ENCODE assay signal across 20 mouse cellular contexts in genomic region chr2:50579620-50580019, GRCm38 (mm10).
DNase-seq lines count a peak whose midpoint lies in the region; ATAC-seq and TF ChIP-seq lines count a peak whose summit lies in the region.
"Had no signal": no experiment of that assay in that cellular context is flagged by ENCODE, and none has a peak within 500 bp of the region (broad histone marks: within the 10 kb centered on the region; RNA-seq: fewer than 3 reads in every experiment).

No protein-coding gene starts in this region.

- no peaks in the 10 kb centered on the region for H3K36me3 ChIP-seq in limb, embryonic 14.5 days (ENCODE audit: control insufficient read depth, insufficient read depth, low read length)
- H3K36me3 ChIP-seq in limb, embryonic 10.5 days: no peaks in the 10 kb centered on the region
- H3K36me3 ChIP-seq: forebrain, embryonic 12.5 days; heart, embryonic 10.5 days; hindbrain, embryonic 12.5 days had no signal

- WGBS in limb, embryonic 14.5 days: 62% methylated on average over 2 of the region's 2 CpGs
- WGBS in limb, embryonic 10.5 days: 91% methylated on average over 2 of the region's 2 CpGs

- no peak overlapping the region for H3K4me3 ChIP-seq in limb, embryonic 14.5 days (replicated peaks; ENCODE audit: low read length)
- H3K4me3 ChIP-seq in limb, embryonic 10.5 days: no peak overlapping the region
- H3K4me3 ChIP-seq: forebrain, embryonic 12.5 days; gastrocnemius, adult 2 months; heart, embryonic 10.5 days; hindbrain, embryonic 12.5 days had no signal

- TF ChIP-seq POLR2A in limb, embryonic 14.5 days (IDR thresholded peaks at IDR 0.05; ENCODE audit: borderline replicate concordance, extremely low read depth, insufficient read depth, insufficient read length): no peak

- no peaks in the 10 kb centered on the region for H3K9me3 ChIP-seq in limb, embryonic 14.5 days (ENCODE audit: control insufficient read depth, low read length)
- H3K9me3 ChIP-seq in limb, embryonic 10.5 days (replicated peaks): no peaks in the 10 kb centered on the region
- H3K9me3 ChIP-seq: forebrain, embryonic 12.5 days; heart, embryonic 10.5 days; hindbrain, embryonic 12.5 days had no signal

- H3K4me2 ChIP-seq in limb, embryonic 14.5 days (replicated peaks; ENCODE audit: low read depth, low read length, severe bottlenecking): no peak overlapping the region
- H3K4me2 ChIP-seq: forebrain, embryonic 12.5 days; hindbrain, embryonic 12.5 days had no signal

- H3K4me1 ChIP-seq in limb, embryonic 14.5 days (ENCODE audit: control insufficient read depth, insufficient read depth, low read length): peaks cover 4% of the 10 kb centered on the region; the same call in 1 of the 2 replicates
- H3K4me1 ChIP-seq in limb, embryonic 10.5 days: no peaks in the 10 kb centered on the region
- H3K4me1 ChIP-seq: forebrain, embryonic 12.5 days; heart, embryonic 10.5 days had no signal

- DNase-seq in limb, embryonic 14.5 days (ENCODE audit: low spot score): peak; percentile 27
- no peak for DNase-seq in limb, embryonic 10.5 days (ENCODE audit: low spot score)
- peak; percentile 21 for DNase-seq in right cerebral cortex, adult 18-20 months
- DNase-seq in right cerebral cortex, postnatal 14 days: no peak
- peak; percentile 54 for DNase-seq in fat pad, adult 2 months (ENCODE audit: extremely low read depth, low read depth, low spot score)
- DNase-seq in kidney, postnatal 4 days: no peak
- DNase-seq in thymus, postnatal 36 days: no peak
- DNase-seq: adrenal gland, adult 2 months; adrenal gland, postnatal 25 days; cerebellum, adult 2 months; cerebellum, postnatal 10 days; gastrocnemius, adult 2 months; gastrocnemius, postnatal 36 days; heart, postnatal 4 days had no signal

- no peak for ATAC-seq in limb, embryonic 14.5 days (ENCODE audit: low FRiP score, low read depth)
- ATAC-seq: forebrain, embryonic 16.5 days; hindbrain, embryonic 16.5 days had no signal

- H3K27me3 ChIP-seq in limb, embryonic 14.5 days (ENCODE audit: control insufficient read depth, insufficient read depth, low read length): no peaks in the 10 kb centered on the region
- no peaks in the 10 kb centered on the region for H3K27me3 ChIP-seq in limb, embryonic 10.5 days (ENCODE audit: low read depth, poor library complexity, severe bottlenecking)
- H3K27me3 ChIP-seq: CH12.LX; forebrain, embryonic 12.5 days; hindbrain, embryonic 12.5 days had no signal

- no peak overlapping the region for H3K27ac ChIP-seq in limb, embryonic 14.5 days (replicated peaks; ENCODE audit: low read depth, low read length)
- no peak overlapping the region for H3K27ac ChIP-seq in limb, embryonic 10.5 days
- H3K27ac ChIP-seq: forebrain, embryonic 12.5 days; gastrocnemius, adult 2 months; heart, embryonic 10.5 days; hindbrain, embryonic 12.5 days had no signal

- H3K9ac ChIP-seq in limb, embryonic 14.5 days (ENCODE audit: low read depth, low read length, severe bottlenecking): no peak overlapping the region
- H3K9ac ChIP-seq: forebrain, embryonic 12.5 days; hindbrain, embryonic 12.5 days had no signal

Comparison
In these comparisons a context has a peak if more than half of its experiments do, and no peak if none do; other contexts are left out.
1. DNase-seq: peak in limb, embryonic 14.5 days (single experiment), right cerebral cortex, adult 18-20 months (single experiment) and fat pad, adult 2 months (single experiment); none in limb, embryonic 10.5 days (single experiment), right cerebral cortex, postnatal 14 days (single experiment), kidney, postnatal 4 days (0 of 2) and thymus, postnatal 36 days (0 of 2).